Mouse (Mus musculus) urinary bladder, adult 18-20 months (tissue): Measurements from ENCODE around the gene Gm9945.
A peak's percentile ranks its signal among the peaks of the same experiment; 100 is the strongest.

Experiments
- DNase-seq, 2 experiments: peaks; one replicate each; pipeline ENCODE4 v3.0.0; 2022; ENCODE audit warnings: low spot score in 2 of 2, mixed read lengths in 2 of 2

Gene Gm9945

DNA sequence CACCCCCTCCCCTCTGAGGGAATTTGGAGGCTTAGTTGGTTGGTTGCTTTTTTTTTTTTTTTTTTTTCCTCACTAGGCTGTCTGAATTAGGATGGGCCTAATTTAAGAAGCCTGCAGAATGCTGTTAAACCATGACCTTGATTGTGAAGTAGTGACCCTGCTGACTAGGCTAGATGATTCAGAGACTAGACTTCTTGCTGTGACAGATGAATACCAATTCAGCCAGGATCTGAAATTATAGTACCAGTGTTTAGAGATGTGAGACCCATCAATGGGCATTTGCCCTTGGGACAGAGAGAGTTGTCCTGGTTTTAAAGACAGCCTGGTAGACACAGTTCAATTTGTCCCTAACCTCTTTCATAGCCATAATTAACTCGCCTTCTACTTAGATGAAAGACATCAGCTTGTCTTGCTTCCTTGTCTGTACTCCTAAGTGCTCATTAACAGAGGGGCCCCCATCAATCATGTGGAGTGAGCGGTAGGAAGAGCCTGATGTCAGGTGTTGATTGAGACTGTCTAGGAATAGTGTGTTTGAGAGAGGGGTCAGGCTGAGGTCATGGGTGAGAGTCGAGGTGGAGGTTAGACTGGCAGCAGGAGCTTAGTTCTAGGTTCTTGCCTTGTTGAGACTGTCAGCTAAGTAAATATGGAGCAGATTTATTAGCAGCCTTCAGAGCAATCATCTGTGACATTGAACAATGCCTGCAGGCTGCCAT lies 13.4 kb downstream of the Gm9945 start:
- DNase-seq: no peak

DNA sequence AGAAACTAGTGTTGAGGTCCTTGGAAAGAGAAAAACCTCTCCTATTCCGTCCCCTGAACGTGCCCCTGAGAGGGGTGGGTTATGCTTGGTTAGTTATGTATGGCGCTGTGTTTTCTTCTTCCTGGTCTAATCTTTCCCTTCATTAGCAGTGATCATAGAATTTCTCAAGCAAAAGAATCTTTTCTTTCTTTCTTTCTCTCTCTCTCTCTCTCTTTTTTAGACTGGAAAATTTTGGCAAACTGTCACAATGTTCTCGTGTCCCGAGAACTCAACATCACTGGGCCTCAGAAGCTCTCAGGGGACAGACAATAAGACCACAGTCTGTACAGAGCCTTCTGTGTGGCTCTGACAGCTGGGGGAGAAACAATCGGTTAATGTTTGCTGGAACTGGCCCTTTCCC lies 15.5 kb downstream of the Gm9945 start:
- no peak for DNase-seq

DNA sequence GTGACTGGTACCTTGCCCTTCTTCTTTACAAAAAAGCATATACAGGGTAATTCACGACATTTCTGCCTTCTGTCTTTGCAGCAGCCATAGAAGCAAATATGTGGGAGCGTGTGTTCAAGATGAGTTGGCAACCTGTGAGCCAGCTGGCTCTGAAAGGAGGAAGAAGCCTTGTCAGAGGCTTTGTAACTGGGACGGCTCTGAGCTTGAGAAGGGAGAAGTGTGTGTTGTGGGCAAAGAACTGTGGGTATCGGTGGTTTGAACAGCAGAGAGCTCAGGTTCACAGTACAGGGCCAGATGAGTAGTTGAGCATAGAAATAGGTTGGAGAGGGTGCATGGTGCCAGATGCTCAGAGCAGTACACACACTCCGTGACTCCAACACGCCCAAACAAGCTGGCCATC lies 17.0 kb downstream of the Gm9945 start:
- no peak for DNase-seq

DNA sequence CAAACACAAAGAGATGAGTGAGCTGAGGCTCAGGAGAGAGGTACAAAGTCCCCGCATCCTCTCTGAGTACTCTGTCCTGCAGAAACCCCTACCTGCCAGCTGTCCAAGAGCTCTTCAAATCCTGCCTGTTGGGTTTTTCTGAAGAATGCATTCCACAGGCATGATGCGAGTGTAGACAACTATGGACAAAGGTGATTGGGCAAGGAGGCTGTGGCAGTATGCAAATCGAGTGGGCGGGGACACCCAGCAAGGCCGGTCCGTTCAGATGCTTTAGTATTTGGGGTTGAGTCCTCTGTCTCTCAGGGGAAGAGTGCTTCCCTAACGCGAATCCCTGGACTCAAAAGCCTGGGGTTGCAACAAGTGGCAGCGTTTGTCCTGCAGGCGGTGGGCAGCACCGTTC lies 20.6 kb downstream of the Gm9945 start:
- peak; percentile 39 to 65 for DNase-seq

DNA sequence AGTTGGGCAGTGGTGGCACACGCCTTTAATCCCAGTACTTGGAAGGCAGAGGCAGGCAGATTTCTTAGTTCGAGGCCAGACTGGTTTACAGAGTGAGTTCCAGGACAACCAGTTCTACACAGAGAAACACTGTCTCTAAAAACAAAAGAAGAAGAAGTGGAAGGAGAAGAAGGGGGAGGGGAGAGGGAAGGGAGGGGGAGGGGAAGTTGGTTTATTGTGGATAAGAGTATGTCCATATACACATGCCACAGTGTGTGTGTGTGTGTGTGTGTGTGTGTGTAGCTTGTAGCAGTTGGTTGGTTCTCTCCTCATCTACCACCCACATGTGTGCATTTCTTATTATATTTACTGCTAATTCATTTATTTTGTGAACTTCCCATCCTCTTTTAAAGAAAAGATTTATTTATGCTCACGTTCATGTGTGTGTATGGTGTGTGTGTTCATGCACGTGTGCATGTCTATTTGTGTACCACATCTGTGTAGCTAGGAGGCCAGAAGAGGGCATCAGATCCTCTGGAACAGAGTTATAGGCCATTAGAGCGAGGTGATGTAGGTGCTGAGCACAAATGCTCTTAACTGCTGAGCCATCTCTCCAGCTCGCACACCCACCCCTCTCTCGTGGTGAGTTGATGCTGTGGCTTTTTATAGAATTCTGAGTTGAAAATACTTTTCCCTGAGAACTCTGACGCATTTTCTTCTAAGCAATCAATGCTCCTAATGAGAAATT lies 22.2 kb downstream of the Gm9945 start:
- no peak for DNase-seq

DNA sequence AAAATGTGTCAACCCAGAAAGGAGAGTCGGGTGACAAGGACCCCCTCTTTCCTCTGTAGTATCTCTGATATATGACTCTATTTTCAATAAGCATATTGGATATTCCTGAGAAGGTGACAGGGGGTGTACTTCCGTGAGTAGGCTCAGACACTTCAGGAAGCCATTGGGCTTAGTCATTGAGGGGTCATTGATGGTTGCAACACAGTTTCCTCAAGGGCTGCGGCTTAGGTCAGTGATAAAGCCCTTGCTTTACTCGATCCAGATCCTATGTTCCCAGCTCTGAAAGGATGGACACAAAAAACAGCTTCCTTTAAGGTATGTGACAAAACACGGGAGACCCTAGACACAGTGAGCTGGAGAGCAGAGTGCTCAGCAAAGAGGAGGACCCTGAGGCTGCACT lies 23.8 kb downstream of the Gm9945 start:
- no peak for DNase-seq

DNA sequence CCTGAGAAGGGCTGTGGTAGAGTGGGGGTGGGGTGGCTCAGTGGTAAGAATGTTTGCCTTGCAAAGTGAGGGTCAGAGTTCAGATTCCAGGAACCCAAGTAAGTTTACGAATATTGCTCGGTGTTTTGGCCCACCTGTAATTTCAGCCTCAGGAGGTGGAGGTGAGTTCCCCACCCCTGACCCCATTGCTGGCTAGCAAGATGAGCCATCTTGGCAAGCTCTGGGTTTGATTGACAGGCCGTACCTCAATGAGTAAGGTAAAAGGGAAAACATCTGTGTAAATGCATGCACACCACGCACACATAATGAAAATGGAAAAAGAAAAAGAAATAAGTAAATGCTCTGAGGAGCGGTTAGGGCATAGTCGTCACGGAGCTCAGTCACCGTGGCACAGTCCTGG lies 24.4 kb downstream of the Gm9945 start:
- DNase-seq: no peak

DNA sequence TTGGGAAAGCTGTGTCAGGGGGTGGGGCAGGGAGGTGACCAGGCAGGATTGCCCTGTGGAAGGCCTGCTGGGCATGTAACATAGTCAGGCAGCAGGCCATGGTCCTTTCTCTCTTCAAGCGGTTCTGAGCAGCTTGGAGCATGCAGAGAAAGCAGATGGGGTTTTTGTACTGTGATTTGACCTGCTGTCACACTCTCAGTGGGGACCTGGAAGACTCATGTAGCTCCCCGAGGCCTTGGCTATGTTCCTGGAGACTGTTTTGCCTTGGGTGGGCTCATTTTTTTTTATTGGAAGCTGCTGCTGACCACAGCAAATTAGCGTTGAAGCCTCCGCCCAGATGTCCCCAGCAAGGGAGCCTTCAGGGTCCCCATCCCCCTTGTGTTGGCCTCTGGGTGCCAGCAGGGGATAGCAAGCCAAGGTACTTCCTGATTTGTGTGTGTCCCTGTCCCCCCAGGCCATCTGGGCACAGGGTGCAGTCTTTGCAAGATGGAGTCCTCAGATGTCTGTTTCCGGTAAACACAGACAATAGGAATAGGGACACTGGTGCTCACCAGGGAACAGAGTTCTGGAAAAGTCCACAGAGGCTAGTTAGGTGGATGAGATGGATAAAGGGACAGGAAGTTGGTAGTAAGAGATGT lies 25.2 kb downstream of the Gm9945 start:
- no peak for DNase-seq

DNA sequence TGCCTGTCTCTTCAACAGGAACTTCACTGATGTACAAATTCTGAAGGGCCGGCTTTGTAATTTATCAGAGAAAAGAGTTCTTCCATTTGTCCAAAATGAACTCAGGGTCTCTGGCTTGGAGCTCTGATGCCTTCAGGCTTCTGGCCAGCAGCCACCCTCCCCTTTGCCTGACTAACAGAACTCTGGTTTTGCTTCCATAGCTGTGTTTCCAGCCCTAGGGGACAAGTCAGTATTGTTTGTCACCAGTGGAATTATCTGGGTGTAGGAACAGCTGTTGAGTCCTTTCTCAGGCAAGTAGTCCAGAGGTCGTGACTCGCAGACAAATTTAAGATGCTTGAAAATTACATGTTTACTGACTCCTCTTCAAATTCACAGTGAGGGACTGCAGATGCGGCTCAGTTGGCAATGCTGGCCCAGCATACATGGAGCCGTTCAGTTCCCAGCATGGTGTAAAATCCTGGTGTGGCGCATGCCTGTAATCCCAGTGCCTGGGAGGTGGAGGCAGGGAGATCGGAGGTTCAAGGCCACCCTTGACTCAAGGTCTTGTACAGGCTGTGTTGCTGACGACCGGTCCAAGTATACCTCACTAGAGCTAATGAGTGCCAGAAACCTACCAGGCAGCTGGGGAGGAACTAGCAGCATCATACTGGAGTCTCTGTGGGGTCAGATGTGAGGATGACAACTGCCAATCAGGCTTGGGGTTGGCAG lies 27.3 kb downstream of the Gm9945 start:
- no peak for DNase-seq

DNA sequence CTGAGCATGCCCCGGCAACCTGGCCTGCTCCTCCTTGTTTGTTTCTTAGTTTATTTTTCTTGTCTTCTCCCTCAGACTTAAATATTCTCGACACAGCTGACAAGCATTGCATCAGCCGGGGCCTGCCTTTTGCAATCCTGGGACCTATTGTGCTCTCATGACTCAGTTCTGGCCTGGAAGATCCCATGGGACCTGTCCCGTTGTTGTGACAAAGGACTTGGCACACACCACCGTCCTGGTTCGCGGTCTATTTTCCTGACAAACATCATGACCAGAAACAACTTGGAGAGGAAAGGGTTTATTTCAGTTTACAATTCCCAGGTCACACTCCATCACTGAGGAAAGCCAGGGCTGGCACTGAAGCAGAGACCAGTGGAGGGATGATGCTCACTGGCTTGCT lies 28.2 kb downstream of the Gm9945 start:
- DNase-seq: no peak

DNA sequence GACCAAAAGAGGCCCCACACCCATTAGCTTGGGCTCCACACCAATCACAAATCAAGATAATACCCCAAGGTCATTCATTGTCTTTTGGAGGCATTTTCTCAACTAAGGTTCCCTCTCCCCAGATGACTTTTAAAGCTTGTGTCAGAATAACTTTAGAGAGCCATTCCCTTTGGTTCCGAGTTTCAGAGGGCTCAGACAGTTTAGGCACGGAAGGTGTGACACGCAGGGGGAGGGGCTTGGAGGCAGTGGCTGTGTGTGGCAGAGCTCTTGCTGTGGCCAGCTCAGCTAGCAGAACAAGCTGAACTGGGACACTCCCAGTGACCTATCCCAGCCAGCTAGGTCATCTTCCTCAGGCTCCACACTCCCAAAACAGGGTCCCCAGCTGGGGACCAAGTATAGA lies 28.6 kb downstream of the Gm9945 start:
- DNase-seq: no peak

DNA sequence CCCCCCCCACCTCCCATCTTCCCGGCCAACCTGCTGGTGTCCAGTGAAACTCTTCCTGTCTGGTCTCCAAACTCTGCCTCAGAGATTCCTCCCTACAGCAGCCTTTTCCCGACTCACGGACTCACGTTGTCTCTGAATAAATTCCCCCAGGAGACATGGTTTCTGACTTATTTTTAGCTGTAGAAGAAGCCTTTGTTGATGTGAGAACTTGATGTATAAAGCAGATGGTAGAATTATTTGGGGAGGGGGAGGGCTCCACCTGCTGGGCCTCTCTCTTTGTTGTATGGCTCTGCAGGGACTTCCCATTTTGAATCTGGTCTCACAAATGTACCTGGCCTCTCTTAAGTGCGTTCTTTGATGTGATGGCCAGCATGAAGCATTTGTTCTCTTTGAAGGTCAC lies 30.4 kb downstream of the Gm9945 start:
- no peak for DNase-seq

DNA sequence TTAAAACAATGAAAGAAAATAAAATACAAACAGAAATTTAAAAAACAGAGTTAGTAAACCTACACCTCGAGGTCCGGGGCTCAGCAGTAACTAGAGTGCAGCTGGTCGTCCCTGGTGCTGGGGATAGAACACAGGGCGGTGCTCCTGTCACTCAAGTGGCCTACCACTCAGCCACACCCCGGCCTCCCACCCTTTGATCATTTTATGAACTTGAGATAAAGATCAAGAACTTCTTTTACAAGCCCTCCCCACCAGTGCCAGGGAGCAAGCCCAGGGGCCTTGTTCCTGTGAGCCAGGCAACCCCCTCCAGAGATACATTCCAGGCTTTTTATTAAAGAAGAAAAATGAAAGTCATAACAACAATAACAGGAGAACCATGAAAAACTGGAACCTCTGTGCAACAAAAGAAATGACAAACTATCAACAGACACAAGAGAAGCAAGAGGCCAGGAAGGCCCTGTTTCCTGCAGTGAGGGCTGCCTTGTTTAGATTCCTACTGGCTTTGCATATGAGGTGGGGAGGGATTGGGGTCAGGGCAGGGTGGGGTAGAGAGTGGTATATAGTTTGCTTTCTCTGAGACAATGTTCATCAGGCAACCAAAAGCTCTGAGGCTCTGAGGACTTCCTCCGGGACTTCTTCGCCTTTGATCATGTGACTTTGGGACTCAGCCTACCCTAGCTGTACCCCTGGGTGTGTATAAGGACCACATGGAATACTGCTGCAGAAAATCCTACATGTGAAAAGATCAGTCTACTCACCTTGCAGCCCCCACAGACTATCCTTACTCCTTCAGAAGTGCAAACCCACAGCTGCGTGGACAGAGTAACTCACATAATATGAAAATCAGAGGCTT lies 37.0 kb downstream of the Gm9945 start:
- DNase-seq: no peak

DNA sequence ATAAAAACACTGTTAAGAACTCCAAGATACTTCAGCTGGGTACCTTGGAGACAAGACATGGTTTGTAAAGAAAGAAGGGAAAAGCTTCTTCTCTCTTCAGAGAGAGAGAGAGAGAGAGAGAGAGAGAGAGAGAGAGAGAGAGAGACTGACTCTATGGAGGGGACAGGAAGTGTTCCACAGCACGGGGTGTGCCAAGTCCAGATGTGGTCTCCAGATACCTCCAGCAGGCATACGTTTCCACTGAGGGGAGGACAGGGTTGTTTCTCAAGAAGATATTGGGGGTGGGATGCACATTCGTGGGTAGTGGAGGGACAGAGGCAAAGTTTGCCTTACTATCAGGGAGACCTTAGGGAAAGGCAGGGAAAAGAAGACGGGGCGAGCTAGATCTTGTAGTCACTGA lies 38.8 kb downstream of the Gm9945 start:
- DNase-seq: no peak

DNA sequence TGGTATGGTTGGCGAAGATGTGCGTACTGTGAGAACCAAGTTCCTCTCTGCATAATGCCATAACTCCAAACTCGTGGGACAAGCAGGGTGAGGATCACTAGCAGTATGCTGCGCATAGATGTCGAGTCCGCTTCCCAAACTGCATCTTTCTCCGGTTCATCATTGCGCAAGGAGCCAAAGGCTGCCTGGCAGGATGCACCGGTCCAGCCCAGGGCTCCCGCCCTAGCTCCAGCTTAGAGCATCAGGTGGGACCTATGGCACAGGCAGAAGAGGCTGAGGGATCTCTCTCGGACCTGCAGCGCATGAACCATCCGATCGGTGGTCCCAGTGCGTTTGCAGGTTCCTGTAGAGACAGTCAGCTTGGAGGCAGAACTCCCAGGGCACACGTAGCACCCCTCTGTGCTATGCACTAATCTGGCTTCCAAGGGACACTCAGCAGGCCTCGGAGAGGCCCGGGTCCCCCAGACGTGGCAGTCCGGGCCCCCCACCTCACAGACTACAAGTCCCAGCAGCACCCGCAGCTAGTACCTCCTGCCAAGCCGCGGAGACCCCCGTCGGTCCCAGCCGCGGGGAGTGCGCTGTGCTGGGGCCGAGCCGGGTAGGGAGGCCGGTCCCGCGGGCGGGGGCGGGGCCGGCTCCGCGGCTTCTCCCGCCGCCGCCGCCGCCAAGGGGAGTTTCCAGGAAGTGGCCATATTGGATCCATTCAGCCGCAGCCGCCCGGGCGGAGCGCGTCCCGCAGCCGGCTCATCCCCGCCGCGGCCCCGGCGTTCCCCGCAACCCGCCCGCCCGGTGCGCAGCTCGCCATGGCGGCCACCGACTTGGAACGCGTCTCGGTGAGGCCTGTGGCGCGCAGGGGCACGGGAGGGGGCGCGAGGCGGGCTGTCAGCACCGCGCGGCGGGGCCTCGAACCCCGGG lies 39.5 kb downstream of the Gm9945 start, which contains the start of gene Sept8:
TSS of gene Sept8 (plus strand) at position 51 of the 915 bp plus-strand sequence.
- DNase-seq: peak; percentile 57 to 71

DNA sequence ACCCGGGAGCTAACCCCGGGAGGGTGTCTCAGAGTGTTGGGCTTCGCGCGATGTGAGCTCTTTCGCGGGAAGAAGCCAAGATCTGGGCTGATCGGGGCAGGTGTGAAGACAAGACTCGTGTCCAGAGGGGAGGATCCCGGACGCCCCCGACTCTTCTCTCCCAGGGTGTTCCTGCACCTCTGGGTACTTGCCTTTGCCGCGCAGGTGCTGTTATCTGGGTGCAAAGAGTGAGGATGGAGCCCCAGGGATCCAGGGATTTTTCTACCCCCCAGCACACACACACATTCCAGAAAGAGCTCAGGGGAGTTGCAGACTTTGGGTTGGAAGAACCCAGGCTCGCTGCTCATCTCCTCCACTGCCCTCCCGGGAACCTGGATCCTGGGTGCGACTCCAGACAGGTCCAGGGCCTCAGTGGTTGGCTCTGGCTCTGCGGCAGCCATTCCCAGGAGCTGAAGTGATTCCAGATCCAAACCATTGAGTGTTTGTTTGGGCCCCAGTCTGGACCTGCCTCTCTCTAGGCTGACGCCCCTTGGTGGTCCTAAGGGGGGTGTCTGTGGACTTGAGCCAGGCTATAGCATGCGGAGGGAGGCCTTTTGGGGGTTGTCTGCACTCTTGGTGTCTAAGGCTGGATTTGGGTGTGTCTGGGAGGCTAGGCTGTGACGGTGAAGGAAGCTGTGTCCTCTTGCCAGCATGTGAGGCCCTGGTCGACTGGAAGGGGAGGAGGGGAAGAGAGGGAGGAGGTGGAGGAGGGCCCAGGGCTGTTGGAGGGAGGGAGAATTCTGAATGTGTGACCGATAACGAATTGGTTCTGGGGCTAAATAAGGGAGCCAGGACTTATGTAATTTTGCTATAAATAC lies 40.4 kb downstream of the Gm9945 start:
- DNase-seq: peak; percentile 53 to 56

DNA sequence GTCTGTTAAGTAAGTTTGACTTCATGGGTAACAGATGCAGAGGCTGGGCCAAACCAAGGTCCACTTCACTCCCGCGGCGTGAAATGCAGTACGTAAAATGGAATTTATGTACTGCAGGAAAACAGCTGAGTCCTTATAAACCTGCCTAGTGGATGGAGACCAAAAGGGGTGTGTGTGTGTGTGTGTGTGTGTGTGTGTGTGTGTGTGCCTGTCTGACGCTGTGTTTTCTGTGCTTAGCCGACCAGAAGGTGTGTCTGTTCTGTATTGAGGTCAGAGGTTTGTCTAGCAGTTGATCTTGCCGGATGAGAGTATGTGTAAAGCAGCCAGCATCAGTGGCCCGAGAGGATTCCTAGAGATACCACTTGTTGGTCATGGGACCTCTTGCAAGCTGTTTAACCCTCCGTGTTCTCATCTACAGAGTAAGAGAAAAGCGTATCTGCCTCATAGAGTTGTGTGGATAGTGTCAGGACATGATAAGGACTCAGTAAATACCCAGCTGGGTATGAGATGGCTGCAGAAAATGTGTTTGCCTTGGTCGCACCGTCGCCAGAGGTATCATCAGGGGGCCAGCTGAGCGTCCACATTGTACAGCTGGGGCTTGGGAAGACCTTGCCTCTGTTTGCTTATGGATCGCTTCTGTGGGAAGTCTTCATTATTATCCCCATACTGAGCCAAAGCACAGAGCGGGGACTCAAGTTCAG lies 41.3 kb downstream of the Gm9945 start:
- peak in 1 of 2 experiments; percentile 22 for DNase-seq

DNA sequence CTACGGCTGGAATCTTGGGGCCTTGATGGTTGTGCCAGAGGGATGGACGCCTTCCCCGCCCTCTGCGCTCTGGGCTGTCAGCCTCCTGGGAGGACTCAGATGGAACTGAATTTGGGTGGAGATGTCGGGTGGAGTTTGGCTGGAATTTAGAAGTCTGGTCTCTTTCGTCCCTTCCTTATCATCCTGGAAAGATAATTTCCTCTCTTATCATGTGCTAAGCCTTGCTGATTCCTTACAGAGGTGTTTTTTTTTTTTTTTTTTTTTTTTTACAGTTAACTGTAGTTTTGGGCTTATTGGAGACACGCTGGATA lies 41.8 kb downstream of the Gm9945 start:
- DNase-seq: peak in 1 of 2 experiments; percentile 47

DNA sequence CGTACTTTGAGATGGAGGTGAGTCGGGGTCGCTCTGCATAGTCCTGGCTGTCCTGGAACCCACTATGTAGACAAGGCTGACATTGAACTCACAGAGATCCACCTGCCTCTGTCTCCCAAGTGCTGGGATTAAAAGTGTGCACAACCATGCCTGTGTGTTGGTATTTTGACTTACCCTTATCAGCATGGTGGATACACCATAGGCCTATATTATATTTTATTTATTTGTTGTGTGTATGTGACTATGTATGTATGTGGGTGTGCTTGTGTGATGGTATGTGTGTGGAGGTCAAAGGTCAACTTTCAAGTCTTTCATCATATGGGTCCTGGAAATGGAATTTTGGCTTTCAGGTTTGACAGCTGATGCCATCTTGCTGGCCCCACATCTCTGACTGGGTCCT lies 42.4 kb downstream of the Gm9945 start:
- DNase-seq: no peak
